Mouse (Mus musculus) liver, embryonic 14.5 days (tissue): ENCODE data around the gene Erv3. TPM values are rescaled to one million over a fixed set of nuclear protein-coding genes. Genes with fewer than 3 reads are reported as not detected.

Source experiments
- ATAC-seq: fragments of 200-750 bp; cut with Nextera tagmentation; 2 replicates; pipeline ENCODE4 v1.8.0; 2017; ENCODE audit warnings: moderate number of reproducible peaks, mild to moderate bottlenecking, moderate library complexity; ENCODE audit not compliant: insufficient read depth
- DNase-seq, 3 experiments: peaks; one replicate each; pipeline ENCODE4 v3.0.0-alpha.2; 2012 to 2013; ENCODE audit warnings: low read depth in 3 of 3, low spot score in 3 of 3
- H3K27ac ChIP-seq: fragments of 300-500 bp; sonication (generic); 2 replicates; pipeline ENCODE4 v1.5.1; 2014; ENCODE audit warnings: moderate library complexity, mild to moderate bottlenecking, control low read depth, inconsistent platforms
- H3K27me3 ChIP-seq: fragments of 300-500 bp; sonication (generic); 2 replicates; pipeline ENCODE4 v1.6.1; 2014; ENCODE audit warnings: mild to moderate bottlenecking, low read length, moderate library complexity; ENCODE audit not compliant: control insufficient read depth, insufficient read depth
- H3K36me3 ChIP-seq: fragments of 300-500 bp; sonication (generic); replicated peaks from 2 replicates; pipeline ENCODE4 v1.6.1; 2014; ENCODE audit warnings: low read depth; ENCODE audit not compliant: control insufficient read depth, insufficient read depth
- H3K4me1 ChIP-seq, 2 experiments: fragments of 200-500 bp in 1 of 2; fragments of 300-500 bp in 1 of 2; sonication (generic) in 1 of 2; replicated peaks; 2 replicates each; pipeline ENCODE4 v1.6.1; 2012 to 2014; ENCODE audit warnings: antibody characterized with exemption in 1 of 2, inconsistent platforms in 1 of 2, low read length in 1 of 2; ENCODE audit not compliant: control insufficient read depth in 2 of 2, insufficient read depth in 2 of 2
- H3K4me2 ChIP-seq: fragments of 300-500 bp; sonication (generic); 2 replicates; pipeline ENCODE4 v1.6.1; 2014; ENCODE audit warnings: low read depth, mild to moderate bottlenecking, control low read depth, moderate library complexity
- H3K4me3 ChIP-seq, 2 experiments: fragments of 200-500 bp in 1 of 2; fragments of 300-500 bp in 1 of 2; sonication (generic) in 1 of 2; 2 replicates each; pipeline ENCODE4 v1.5.1; 2012 to 2014; ENCODE audit warnings: low read depth in 2 of 2, low read length in 2 of 2, mild to moderate bottlenecking in 2 of 2, control low read depth in 1 of 2, inconsistent platforms in 1 of 2, moderate library complexity in 1 of 2; ENCODE audit not compliant: insufficient read depth in 1 of 2
- H3K9ac ChIP-seq: fragments of 300-500 bp; sonication (generic); replicated peaks from 2 replicates; pipeline ENCODE4 v1.6.1; 2014; ENCODE audit warnings: mild to moderate bottlenecking, control low read depth, moderate library complexity
- H3K9me3 ChIP-seq: fragments of 300-500 bp; sonication (generic); 2 replicates; pipeline ENCODE4 v1.6.1; 2016; ENCODE audit warnings: low read length, mixed read lengths; ENCODE audit not compliant: control insufficient read depth
- CTCF ChIP-seq: IDR thresholded peaks from 2 replicates; pipeline ENCODE4 v1.5.1; 2016; ENCODE audit warnings: antibody characterized with exemption, low read depth, control low read depth
- EP300 ChIP-seq: IDR thresholded peaks from 2 replicates; pipeline ENCODE4 v1.6.1; 2016; ENCODE audit warnings: antibody characterized with exemption, low read depth
- WGBS: fragments of 180-500 bp; shearing (Covaris S2); extraction: QIAGEN DNeasy Blood & Tissue Kit; methylation state at CpG from one replicate; pipeline ENCODE4 v1.1.7; 2014; ENCODE audit not compliant: insufficient replicate concordance; 5-methylcytosine and 5-hydroxymethylcytosine counted together
- polyA plus RNA-seq, 2 experiments: library from polyadenylated mRNA; depleted of rRNA in 1 of 2; stranded (reverse) in 1 of 2; unstranded in 1 of 2; fragments of >200 nt; fragmentation: Nextera tagmentation in 1 of 2; extraction: Ambion mirVana in 1 of 2; gene quantifications; 2 replicates each; pipeline versions ENCODE4 v1.2.1 to v1.2.3; 2012 to 2014

Erv3 gene
- polyA plus RNA-seq, 2 experiments, result 0.01 TPM; not detected in 1

DNA sequence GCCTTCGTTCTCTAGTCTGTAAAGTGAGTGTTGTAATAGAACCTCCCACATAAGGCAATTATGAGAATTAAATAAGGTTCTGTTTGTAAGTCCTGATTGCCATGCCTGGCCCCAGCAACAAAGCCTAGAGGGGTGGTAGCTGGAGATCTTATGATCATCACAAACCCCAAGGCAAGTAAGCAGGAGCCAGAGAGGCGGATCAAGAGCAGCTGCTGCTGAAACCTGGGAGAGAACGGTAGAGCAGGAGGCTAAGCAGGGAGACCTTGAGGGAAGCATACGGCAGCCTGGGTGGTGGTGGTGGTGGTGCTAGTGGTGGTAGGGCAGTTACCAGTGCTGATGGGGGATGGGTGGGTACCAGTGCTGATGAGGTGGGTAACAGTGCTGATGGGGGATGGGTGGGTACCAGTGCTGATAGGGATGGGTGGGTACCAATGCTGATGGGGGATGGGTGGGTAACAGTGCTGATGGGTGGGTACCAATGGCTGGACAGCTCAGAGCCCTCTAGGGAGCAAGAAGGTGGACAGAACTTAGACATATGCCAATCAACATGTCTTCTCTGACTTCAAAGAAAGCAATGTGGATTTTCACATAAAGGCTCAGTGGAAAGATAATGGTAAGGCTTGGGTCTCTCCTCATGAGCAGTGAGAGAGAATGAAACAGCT, 32.4 kb downstream of the Erv3 start:
- Histone ChIP-seq H3K4me3 (no peak overlapping the region), H3K4me1 (peaks cover 44 to 47% of the 10 kb centered on the region in 2 experiments), H3K27me3 (no peaks in the 10 kb centered on the region), H3K36me3 (no peaks in the 10 kb centered on the region), H3K27ac (peak overlapping the region; percentile 94), H3K9me3 (no peaks in the 10 kb centered on the region), H3K4me2 (peak overlapping the region; percentile 60), H3K9ac (peak overlapping the region; percentile 44)
- TF ChIP-seq EP300 (no peak), CTCF (no peak)
- peak; percentile 29 for ATAC-seq
- no peak for DNase-seq
- WGBS, result 73% methylated on average over 4 of the region's 4 CpGs

DNA sequence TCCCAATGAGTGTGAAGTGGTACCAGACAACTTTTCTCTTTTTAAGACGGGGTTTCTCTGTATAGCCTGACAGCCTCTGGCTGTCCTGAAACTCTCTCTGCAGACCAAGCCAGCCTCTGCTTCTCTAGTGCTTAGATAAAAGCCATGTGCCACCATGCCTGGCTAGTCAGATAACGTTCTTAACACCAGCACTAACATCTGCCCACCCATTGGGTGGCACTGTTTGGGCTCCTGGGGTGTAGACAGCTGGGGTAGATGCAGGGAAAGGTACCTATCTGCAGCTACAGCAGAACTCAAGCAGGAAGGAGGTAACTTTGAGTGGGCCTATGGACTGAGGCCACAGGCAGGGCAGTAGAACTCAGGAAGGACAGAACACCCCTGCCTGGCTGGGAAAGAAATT, 34.0 kb downstream of the Erv3 start:
- Histone ChIP-seq H3K4me3 (peak overlapping the region in 1 of 2 experiments; percentile 19; a peak in 1 of 4 replicates), H3K4me2 (peak overlapping the region; percentile 60), H3K4me1 (peaks cover 51 to 53% of the 10 kb centered on the region in 2 experiments), H3K36me3 (no peaks in the 10 kb centered on the region), H3K27me3 (no peaks in the 10 kb centered on the region), H3K9me3 (no peaks in the 10 kb centered on the region), H3K9ac (peak overlapping the region; percentile 39), H3K27ac (peak overlapping the region; percentile 94)
- ATAC-seq (peak; percentile 95), DNase-seq (peak; percentile 86 to 90 (median 88))
- WGBS, result 11% methylated on average over 2 of the region's 2 CpGs
- TF ChIP-seq EP300 (peak; percentile 96), CTCF (peak; percentile 91)

DNA sequence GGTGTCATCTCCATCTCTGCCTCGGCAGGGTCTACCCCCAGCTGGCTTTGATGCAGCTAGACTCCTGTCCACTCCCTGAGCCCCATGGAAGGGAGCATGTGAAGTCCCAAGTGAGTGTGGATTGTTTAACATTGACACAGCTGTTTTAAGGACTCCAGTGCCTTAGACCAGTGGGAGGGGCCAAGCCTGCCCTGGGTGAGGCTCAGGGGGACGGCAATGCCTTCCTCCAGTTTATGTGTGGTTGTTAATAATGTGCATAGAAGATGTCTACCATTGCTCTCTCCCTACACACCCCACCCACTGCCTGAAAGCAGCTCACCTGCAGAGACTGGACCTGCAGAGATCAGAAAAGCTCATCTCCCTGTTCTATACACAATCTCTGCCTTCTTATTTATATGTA, 35.6 kb downstream of the Erv3 start:
- Histone ChIP-seq H3K27ac (peak overlapping the region; percentile 94), H3K4me1 (peaks cover 54 to 55% of the 10 kb centered on the region in 2 experiments), H3K4me2 (no peak overlapping the region), H3K4me3 (no peak overlapping the region), H3K9ac (no peak overlapping the region), H3K27me3 (no peaks in the 10 kb centered on the region), H3K36me3 (no peaks in the 10 kb centered on the region), H3K9me3 (no peaks in the 10 kb centered on the region)
- DNase-seq, result no peak
- WGBS, result 43% methylated on average over 2 of the region's 2 CpGs
- TF ChIP-seq EP300 (no peak), CTCF (no peak)
- no peak for ATAC-seq

DNA sequence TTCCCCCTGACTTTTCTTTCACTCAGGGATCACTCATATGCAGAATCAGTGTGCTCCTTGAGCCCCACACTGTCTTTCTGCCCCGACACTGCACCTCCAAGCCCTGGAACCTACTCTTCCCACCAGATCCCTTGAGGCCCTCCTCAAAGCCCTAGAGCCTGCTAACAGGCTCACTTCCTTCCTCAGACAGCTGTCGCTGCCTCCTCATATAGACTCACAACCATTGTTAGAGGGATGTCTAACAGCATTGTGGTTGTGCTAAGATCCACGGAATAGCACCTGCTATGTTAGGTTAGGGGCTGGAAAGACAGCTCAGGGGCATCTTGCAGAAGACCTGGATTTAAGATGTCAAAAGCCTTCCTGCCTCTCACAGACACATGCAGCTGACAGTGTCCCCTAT, 37.1 kb downstream of the Erv3 start:
- H3K9ac ChIP-seq, result no peak overlapping the region
- peaks cover 49 to 51% of the 10 kb centered on the region in 2 experiments for H3K4me1 ChIP-seq
- WGBS, result 40% methylated on average over 3 of the region's 3 CpGs

DNA sequence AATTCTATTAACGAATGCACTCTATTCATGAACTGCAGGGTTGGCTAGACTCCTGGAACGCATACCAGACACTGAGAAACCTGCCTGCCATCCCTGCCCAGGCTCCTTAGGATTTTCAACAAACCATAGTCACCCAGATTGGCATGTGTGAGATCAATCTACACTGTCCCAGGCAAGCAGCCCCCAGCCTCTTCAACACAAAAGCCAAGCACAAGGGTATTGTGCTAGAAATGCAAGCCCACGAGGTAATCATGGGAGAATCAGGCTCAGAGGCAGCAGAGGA, 37.9 kb downstream of the Erv3 start:
- H3K9me3 ChIP-seq, result no peaks in the 10 kb centered on the region
- no peaks in the 10 kb centered on the region for H3K27me3 ChIP-seq
- H3K4me2 ChIP-seq, result no peak overlapping the region
- TF ChIP-seq EP300, result no peak
- DNase-seq (no peak), ATAC-seq (no peak)
- H3K36me3 ChIP-seq, result no peaks in the 10 kb centered on the region
- no peak overlapping the region for H3K9ac ChIP-seq
- 62% methylated on average over 3 of the region's 3 CpGs for WGBS
- peaks cover 41 to 42% of the 10 kb centered on the region in 2 experiments for H3K4me1 ChIP-seq
- no peak overlapping the region for H3K27ac ChIP-seq
- no peak overlapping the region for H3K4me3 ChIP-seq

More for the DNA sequence above, 37.1 kb downstream of the Erv3 start:
- Histone ChIP-seq H3K27ac (peak overlapping the region; percentile 12), H3K27me3 (no peaks in the 10 kb centered on the region), H3K36me3 (no peaks in the 10 kb centered on the region), H3K4me2 (no peak overlapping the region), H3K9me3 (no peaks in the 10 kb centered on the region), H3K4me3 (no peak overlapping the region)
- ATAC-seq (no peak), DNase-seq (no peak)
- TF ChIP-seq EP300 (no peak), CTCF (no peak)
